Mouse (Mus musculus) embryo, embryonic 9.5 days (tissue): ENCODE measurements around the gene Wdr61.
"Not testable (repeated sequence)": the region's sequence is repeated elsewhere in the genome, so short reads cannot be mapped to it uniquely, and the experiment has no call there.

Experiments
- DNase-seq: peaks from one replicate; pipeline ENCODE4 v3.0.0-alpha.2; 2017; ENCODE audit errors: extremely low spot score

Wdr61 gene

DNA sequence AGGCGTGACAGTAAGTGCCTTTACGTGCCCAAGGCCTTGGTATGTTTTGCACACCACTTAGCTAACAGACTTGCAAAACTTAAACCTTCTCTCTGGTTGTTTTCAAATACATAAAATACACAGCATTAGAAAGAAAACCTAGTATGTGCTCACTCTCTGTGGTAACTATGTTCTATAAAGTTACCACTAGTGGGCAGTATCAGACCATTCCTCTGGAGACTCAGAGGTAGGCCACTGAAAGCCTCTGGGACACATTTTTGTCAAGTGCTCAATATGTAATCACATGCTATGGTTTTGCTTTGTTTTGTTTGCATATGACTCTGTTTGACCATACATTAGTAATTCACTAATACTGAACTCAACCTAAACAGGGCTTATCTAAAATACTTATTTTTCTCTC, 2.2 kb downstream of the Wdr61 start:
- DNase-seq: no peak

DNA sequence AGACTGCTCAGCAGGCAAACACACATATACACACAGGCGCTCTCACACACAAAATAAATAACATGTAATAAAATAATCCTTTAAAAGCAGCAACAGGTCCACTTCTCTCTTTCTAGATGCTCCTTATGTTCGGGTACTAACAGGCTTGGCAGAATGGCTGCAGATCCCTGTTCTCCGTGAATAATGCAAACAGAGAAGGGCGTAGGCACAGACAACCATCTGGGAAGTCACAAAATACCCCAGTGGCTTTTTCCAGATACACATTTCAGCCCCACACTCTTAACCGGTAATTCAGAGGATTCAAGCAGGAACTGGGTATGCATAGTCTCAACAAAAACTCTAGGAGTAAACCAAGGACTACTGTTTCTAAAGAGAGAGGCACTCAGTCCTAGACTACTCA, 8.0 kb downstream of the Wdr61 start:
- DNase-seq: no peak

DNA sequence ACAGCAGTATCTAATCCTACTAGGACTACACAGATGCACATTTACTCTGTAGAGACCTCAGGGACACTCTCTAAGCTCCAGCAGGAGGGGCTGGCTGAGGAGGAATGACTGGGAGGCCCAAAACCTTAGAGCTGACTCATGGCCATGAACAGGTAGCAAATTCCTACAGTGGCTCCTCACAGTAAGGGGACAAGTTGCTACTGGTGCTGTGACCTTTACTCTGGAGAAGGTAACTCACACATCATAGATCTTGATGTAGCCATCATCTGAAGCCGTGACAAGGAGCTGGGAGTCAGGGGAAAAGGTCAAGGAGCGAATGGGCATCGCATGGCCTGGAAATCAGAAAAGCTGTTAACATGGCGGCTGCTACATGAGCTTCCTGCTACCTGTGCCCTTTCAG, 11.7 kb downstream of the Wdr61 start:
- DNase-seq: no peak

DNA sequence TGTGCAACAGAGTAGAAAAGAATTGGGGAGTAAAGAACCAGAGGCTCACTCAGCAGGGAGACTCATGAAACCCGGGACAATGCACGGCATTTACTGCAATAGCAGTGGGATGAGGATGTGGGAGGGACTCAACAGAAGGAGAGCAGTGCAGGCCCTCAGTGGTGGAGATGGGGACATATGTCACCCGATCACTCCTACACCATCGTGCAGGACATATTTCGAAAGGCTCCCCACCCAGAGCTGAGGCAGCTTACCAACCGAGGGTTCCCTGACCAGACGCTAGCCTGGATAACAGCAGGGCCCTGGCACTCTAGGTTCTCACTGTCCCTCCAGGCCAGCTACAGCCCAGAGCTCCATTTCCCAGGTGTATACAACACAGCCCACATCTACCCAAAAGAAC, 12.2 kb downstream of the Wdr61 start:
- DNase-seq: no peak

GRCm38 (mm10) chr9:54717527-54717926, 16.8 kb downstream of the Wdr61 start:
- no peak for DNase-seq

- DNase-seq: no peak
These were observed 18.5 kb downstream of the Wdr61 start for GRCm38 (mm10) chr9:54715776-54716175.

DNA sequence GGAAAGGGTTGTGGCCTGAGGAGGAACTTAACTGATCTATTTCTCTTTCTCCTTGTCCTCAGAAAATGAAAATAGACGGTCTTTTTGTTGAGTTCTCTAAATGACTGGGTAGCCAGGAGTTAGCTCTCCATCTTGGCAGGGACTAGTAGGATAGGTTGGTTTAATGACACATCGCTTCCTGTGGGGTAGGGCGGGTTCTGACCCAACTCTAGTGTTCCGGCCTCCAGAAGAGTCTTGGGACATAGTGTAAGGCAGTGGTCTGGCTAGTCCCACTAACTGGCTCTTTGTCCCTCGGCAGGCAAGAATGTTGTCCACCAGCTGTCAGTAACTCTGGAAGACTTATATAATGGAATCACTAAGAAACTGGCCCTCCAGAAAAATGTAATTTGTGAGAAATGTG, 26.2 kb downstream of the Wdr61 start:
- DNase-seq: no peak

GRCm38 (mm10) chr9:54707288-54707999, 26.9 kb downstream of the Wdr61 start:
- DNase-seq: no peak

DNA sequence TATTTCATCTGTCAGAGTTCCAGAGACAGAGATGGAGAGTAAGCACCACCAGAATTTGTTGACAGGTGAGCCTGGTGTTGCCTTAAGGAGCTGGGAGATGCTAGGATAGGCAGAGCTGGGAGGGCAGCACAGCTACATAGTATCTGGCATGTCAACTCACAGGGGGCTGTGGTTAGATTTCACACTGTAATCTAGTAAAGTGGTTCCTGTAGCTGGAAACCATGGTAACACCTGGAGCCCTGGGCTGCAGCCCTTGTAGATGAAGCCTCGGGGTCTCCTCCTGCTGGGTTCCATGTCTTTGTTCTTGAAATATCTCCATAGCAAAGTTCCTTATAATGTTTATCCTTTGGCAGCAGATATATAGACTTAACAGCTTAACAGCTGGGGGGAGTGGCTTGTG, 28.8 kb downstream of the Wdr61 start:
- DNase-seq: no peak

DNA sequence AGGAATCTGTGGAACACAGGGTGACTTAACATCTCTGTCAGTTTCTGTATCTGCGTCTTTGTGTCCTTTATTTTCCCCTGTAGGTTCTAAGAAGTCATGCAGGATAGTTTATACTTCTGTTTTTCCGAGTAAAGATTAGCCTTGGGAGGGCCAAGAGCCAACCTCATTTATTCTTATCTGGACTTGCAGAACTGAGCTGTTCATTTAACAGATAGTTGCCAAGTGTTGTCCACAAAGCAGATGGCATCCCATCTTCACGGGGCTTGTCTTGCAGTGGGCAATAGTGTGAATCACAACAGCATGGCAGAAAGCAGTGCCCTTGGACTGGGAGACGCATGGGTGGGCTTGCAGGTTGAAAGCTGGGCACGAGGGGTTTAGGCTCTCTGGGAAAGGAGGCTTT, 30.0 kb downstream of the Wdr61 start:
- DNase-seq: no peak

- DNase-seq: no peak
These were observed 31.7 kb downstream of the Wdr61 start for GRCm38 (mm10) chr9:54702581-54702980.

DNA sequence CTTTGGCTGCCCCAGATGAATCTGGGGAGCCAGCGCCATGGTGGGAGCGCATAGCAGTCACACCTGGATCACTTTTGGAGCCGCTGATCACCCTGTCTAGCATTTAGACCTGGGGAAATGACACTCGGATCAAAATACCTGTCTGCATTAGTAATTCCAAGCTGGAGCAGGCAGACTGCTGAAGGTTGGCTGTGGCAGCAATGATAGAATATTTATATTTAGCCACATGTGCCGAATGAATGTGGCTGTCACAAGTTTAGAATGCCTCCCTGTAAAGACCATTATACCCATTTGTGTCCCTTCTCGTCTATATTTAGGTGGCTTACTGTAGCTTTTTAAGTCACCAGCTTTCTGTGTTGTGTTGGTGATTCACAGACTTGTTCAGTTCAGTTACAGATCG, 33.6 kb downstream of the Wdr61 start:
- no peak for DNase-seq

GRCm38 (mm10) chr9:54700174-54700475, 34.2 kb downstream of the Wdr61 start:
- DNase-seq: no peak

DNA sequence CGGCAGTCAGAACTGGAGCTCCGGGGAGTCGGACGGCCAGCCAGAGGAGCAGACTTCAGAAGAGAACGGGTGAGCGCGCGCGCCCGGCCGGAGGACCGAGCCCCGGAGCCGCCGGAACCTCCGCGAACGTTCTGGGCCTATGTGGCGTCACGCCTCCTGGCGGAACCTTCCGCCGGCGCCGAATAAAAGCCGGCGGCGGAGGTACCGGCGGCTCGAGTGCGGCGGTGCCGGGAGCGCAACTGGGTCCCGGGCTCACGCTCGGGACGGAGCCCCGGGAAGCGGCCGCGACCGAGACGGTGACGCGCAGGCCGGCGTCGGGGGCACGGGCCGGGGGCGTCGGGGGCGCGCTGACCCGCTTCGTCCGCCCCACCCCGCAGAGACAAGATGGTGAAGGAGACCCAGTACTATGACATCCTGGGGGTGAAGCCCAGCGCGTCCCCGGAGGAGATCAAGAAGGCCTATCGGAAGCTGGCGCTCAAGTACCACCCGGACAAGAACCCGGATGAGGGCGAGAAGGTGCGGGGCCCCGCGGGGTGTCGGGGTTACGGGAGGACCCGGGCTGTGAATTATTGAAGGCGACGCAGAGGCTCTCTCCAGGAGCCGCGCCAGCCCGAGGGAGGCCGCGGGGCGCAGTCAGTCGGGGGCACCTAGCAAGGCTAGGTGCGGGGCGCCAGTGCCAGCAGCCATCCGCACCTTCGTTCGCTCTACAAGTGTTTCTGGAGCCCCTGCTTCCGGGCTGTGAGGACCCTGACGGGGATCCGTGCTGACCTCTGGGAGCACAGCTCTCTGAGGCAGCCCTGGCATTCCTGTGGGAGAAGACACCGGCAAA, 34.8 kb downstream of the Wdr61 start:
- DNase-seq: peak; percentile 60

DNA sequence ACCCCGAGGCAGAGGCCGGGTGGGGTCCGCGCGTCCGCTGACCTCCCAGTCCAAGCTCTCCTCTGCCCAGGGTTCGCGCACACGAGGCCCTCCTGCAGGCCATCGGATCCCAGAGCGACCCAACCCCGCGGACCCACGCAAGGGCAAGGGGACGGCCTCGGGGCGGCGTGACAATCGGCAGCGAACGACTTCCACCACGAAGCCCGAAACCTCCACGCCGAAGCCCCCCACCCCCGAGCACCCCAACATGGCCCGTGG, 35.3 kb downstream of the Wdr61 start:
- DNase-seq: no peak

DNA sequence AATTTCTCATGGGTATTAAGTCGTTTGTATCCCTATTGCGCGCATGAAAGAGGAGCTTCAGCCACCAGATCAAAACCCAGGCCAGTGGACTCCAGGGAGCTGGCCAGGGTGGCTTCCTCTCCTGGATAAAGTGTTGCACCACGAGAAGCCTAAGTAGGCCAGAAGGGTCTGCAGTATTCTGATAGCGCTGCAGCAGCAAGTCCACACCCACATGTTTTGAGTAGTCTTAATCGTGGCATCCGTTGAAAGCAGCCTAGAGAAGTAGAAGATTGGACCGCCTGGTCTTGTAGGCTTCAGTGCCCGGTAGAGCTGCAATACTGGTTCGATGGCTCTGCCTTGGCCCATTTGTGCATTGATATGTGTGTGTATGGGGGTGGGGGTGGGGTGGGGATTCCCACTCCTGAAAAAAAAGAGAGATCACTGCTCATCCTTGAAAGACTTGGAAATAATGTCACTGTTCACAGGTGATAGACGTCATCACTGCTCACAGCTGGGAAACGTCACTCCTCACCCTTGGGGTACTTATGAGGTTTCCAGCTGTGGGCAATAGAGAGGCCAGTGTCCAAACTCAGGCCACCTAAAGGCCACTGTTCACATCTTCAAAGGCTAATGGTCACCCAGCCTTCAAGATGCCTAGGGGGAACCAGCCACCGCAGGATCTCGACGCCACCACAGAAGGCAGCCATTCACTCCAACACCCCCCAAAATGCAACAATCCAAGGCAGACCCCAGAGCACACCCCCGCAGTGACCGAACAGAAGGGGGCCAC, 35.8 kb downstream of the Wdr61 start, which contains the start of gene Dnaja4:
Dnaja4 (plus strand) TSS at position 556 of the 769 bp plus-strand sequence.
- DNase-seq: no peak

DNA sequence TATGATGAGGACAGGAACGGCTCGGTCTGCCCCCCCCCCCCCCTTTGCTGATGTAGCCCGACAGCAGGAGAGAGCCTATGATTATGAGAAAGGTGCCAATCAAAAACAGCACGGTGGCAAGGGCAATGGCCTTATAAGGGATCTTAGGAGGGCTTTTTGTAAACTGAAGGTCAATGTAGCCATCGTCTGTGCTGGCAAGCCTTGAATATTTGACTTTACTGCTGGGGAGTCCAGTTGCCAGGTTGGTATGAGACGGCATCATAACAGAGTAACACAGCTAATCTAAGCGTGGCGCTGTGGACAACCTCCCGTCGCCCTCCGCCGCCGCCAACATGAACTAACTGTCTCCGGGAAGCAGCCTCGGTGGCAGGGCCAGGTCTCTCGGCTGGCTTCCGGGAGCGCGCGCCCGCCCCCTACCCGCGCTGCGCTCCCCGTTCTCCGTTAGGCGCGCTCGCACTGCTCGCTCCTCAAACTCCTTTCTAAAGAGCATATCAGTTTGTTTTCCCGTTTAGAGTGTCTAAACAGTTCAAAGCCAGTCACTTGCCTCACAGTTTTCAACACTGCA, 43.0 kb downstream of the Wdr61 start:
- peak; percentile 27 for DNase-seq

DNA sequence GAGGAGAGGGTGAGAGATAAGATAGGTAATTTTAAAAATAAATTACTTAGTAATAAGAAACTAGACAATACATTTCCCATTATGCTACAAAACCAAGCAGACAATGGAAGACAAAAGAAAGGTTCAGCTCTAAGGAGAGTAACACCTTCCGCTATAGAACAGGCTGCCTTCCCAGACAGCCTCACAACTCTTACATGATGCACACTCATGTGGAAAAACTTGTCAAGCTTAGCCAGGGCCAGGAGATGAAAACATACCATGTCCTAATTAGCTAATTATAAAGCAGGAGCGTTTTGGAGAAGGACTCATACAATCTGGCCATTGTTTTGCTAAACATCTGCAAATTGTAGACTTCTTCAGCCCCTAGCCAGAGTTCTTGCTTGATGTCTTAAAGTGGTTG, 43.6 kb downstream of the Wdr61 start:
- DNase-seq: not testable (repeated sequence)

GRCm38 (mm10) chr9:54689446-54689845, 44.9 kb downstream of the Wdr61 start:
- no peak for DNase-seq

DNA sequence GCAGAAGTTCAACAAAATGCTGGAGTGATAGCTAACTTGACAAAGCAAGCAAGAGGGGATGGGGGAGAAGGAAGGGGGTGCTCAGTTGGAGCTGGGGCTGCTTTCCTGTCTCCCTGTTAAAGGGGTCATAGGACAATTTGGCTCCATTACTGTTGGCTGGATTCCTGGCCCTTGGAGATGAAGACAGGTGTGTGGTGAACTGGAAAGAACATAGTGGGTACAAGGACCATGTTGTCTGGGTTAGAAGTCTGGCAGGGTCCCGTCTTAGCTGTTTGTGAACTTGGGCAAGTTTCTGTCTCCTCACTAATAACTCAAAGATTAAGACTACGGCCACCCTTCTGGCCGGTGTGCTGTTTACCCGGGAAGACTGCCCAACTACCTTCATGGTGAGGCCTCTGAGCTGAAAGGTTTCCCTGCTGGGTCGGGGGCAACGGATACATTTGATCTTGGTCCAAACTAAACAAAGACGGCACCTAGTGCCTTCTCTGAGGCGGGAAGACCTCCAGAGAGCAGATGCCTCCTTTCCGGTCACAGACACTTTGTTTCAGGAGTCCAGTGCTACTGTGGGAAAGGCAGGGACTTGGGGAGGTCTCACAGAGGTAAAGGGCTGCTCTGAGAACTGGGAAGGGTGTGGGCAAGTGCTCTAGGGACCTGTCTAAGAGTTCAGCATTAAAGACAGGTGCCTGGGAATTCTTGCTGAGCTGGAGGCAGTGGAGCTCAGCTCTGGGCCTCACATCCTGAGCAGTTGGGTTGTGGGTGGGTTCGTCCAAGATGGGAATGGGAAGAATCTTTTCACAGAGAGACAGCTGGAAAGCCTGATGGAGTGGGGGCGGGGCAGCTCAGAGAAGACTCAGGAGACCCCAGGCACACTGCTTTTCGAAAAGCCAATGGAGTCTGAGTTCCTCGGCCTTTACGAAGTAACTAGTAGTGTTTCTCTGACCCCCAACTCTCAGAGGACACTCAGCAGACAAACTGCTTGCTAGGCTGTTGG, 46.8 kb downstream of the Wdr61 start:
- DNase-seq: no peak

- DNase-seq: no peak
These were observed 50.3 kb downstream of the Wdr61 start for GRCm38 (mm10) chr9:54683814-54684605.
